Mouse (Mus musculus) heart, postnatal 10 days (tissue): ENCODE results near the gene Lrrfip1. TPM values are rescaled to one million over a fixed set of nuclear protein-coding genes. Genes with fewer than 3 reads are reported as not detected.
A peak's percentile ranks its signal among the peaks of the same experiment; 100 is the strongest.

Experiments used
- DNase-seq, 2 experiments: peaks; one replicate each; pipeline ENCODE4 v3.0.0; 2021
- intact Hi-C: fragments of 180-260 bp; cut with DNase I; formaldehyde crosslinking; loops from one replicate; pipeline ENCODE4 v1.15.1; 2025
- total RNA-seq, 2 experiments: library from RNA; stranded (reverse); gene quantifications; 2 replicates each; pipeline ENCODE4 v1.2.3; 2021

Gene Lrrfip1
- total RNA-seq, 2 experiments from 2014 or later, result 172 to 186 TPM

GRCm38 (mm10) chr1:91019346-91019745 lies 20.8 kb downstream of the Lrrfip1 start:
- DNase-seq, result no peak
- intact Hi-C loops, result loop anchor here (5.0 kb wide), 1 partner anchor 47 kb away; no protein-coding TSS in a partner anchor

GRCm38 (mm10) chr1:91021304-91021703 lies 22.8 kb downstream of the Lrrfip1 start:
- DNase-seq, result no peak
- intact Hi-C loops, result no loop called here

- intact Hi-C loops, result no loop called here
- peak; percentile 69 to 82 for DNase-seq
Measured at GRCm38 (mm10) chr1:91022157-91022895, 23.8 kb downstream of the Lrrfip1 start.

- intact Hi-C loops, result no loop called here
- DNase-seq, result no peak
Measured at GRCm38 (mm10) chr1:91023230-91023629, 24.7 kb downstream of the Lrrfip1 start.

GRCm38 (mm10) chr1:91023960-91024359 lies 25.4 kb downstream of the Lrrfip1 start:
- DNase-seq, result peak; percentile 57 to 65
- intact Hi-C loops, result no loop called here

- no peak for DNase-seq
- intact Hi-C loops, result no loop called here
Measured at GRCm38 (mm10) chr1:91024464-91024863, 25.9 kb downstream of the Lrrfip1 start.

- intact Hi-C loops, result no loop called here
- DNase-seq, result no peak
Measured at GRCm38 (mm10) chr1:91026945-91027344, 28.4 kb downstream of the Lrrfip1 start.

GRCm38 (mm10) chr1:91030383-91030782 lies 31.8 kb downstream of the Lrrfip1 start:
- intact Hi-C loops, result no loop called here
- DNase-seq, result no peak

GRCm38 (mm10) chr1:91031547-91031946 lies 33.0 kb downstream of the Lrrfip1 start:
- intact Hi-C loops, result no loop called here
- DNase-seq, result peak; percentile 68 to 76

- DNase-seq, result no peak
- intact Hi-C loops, result no loop called here
Measured at GRCm38 (mm10) chr1:91032393-91032971, 33.9 kb downstream of the Lrrfip1 start.

GRCm38 (mm10) chr1:91034547-91034946 lies 36.0 kb downstream of the Lrrfip1 start:
- intact Hi-C loops, result no loop called here
- DNase-seq, result no peak

- intact Hi-C loops, result no loop called here
- no peak for DNase-seq
Measured at GRCm38 (mm10) chr1:91035266-91035665, 36.7 kb downstream of the Lrrfip1 start.

GRCm38 (mm10) chr1:91037213-91037612 lies 38.7 kb downstream of the Lrrfip1 start:
- no peak for DNase-seq
- intact Hi-C loops, result no loop called here

GRCm38 (mm10) chr1:91038010-91038409 lies 39.5 kb downstream of the Lrrfip1 start:
- intact Hi-C loops, result loop anchor here (2.0 kb wide), 1 partner anchor 61 kb away; no protein-coding TSS in a partner anchor

GRCm38 (mm10) chr1:91038531-91038930 lies 40.0 kb downstream of the Lrrfip1 start:
- DNase-seq, result no peak
- intact Hi-C loops, result loop anchor here (2.0 kb wide), 1 partner anchor 60 kb away; no protein-coding TSS in a partner anchor

More at GRCm38 (mm10) chr1:91038010-91038409, 39.5 kb downstream of the Lrrfip1 start:
- DNase-seq, result peak in 1 of 2 experiments; percentile 51

- DNase-seq, result no peak
- intact Hi-C loops, result loop anchor here (5.0 kb wide), 1 partner anchor 69 kb away; no protein-coding TSS in a partner anchor
Measured at GRCm38 (mm10) chr1:91041605-91042004, 43.1 kb downstream of the Lrrfip1 start.

- DNase-seq, result peak; percentile 54 to 60
- intact Hi-C loops, result loop anchor here (5.0 kb wide), 1 partner anchor 71 kb away; no protein-coding TSS in a partner anchor
Measured at GRCm38 (mm10) chr1:91043191-91043590, 44.7 kb downstream of the Lrrfip1 start.

- intact Hi-C loops, result loop anchor here (5.0 kb wide), 1 partner anchor 72 kb away; no protein-coding TSS in a partner anchor
- DNase-seq, result no peak
Measured at GRCm38 (mm10) chr1:91044176-91044575, 45.6 kb downstream of the Lrrfip1 start.

GRCm38 (mm10) chr1:91044648-91045047 lies 46.1 kb downstream of the Lrrfip1 start:
- no peak for DNase-seq
- intact Hi-C loops, result loop anchor here (5.0 kb wide), 1 partner anchor 72 kb away; no protein-coding TSS in a partner anchor

- intact Hi-C loops, result no loop called here
- no peak for DNase-seq
Measured at GRCm38 (mm10) chr1:91046237-91046636, 47.7 kb downstream of the Lrrfip1 start.

GRCm38 (mm10) chr1:91049296-91049695 lies 50.8 kb downstream of the Lrrfip1 start:
- intact Hi-C loops, result no loop called here
- DNase-seq, result no peak
